Mouse (Mus musculus) lung, adult 2 months (tissue): ENCODE data around the gene Klc1. TPM values are rescaled to one million over a fixed set of nuclear protein-coding genes. Genes with fewer than 3 reads are reported as not detected.

ENCODE experiments used
- DNase-seq: peaks from one replicate; pipeline ENCODE4 v3.0.0; 2022
- H3K4me1 ChIP-seq: fragments of 200-500 bp; 2 replicates; pipeline ENCODE4 v1.6.1; 2011; ENCODE audit warnings: low read length; ENCODE audit not compliant: control insufficient read depth, insufficient read depth
- H3K4me3 ChIP-seq: fragments of 200-500 bp; replicated peaks from 2 replicates; pipeline ENCODE3; 2011; ENCODE audit warnings: low read depth, mild to moderate bottlenecking, control low read depth, low read length; ENCODE audit errors: extremely low read depth
- CTCF ChIP-seq: fragments of 200-500 bp; IDR thresholded peaks from 2 replicates; pipeline ENCODE4 v1.5.1; 2011; ENCODE audit warnings: mild to moderate bottlenecking, low read length, control low read depth; ENCODE audit not compliant: insufficient read depth
- POLR2A ChIP-seq: fragments of 200-500 bp; IDR thresholded peaks from 2 replicates; pipeline ENCODE4 v1.6.1; 2011; ENCODE audit warnings: low read depth, mild to moderate bottlenecking, control low read depth, low read length, borderline replicate concordance; ENCODE audit errors: extremely low read depth
- WGBS: fragments of 180-500 bp; shearing (Covaris S2); methylation state at CpG from one replicate; pipeline ENCODE4 v1.1.7; 2018; 5-methylcytosine and 5-hydroxymethylcytosine counted together
- polyA plus RNA-seq: library from polyadenylated mRNA; depleted of rRNA; stranded (reverse); fragments of >200 nt; gene quantifications from 2 replicates; pipeline ENCODE4 v1.2.3, GENCODE M21; 2012

Klc1 gene
- polyA plus RNA-seq, 1 experiment: 113 TPM

DNA sequence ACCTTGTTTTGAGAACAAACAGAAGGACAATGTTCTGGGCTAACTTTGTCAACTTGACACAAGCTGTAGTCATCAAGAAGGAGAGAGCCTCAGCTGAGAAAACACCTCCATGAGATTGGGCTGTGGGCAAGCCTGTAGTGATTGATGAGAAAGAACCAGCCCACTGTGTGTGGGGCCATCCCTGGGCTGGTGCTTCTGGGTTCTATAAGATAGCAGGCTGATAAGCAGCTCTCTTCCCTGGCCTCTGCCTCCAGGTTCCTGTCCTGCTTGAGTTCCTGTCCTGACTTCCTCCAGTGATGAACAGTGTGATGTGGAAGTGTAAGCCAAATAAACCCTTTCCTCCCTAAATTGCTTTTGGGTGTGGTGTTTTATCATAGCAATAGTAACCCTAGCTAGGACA, 3.9 kb upstream of the Klc1 start:
- TF ChIP-seq POLR2A: no peak
- no peak for TF ChIP-seq CTCF
- Histone ChIP-seq H3K4me1 (peaks cover 8% of the 10 kb centered on the region), H3K4me3 (no peak overlapping the region)
- DNase-seq: no peak

DNA sequence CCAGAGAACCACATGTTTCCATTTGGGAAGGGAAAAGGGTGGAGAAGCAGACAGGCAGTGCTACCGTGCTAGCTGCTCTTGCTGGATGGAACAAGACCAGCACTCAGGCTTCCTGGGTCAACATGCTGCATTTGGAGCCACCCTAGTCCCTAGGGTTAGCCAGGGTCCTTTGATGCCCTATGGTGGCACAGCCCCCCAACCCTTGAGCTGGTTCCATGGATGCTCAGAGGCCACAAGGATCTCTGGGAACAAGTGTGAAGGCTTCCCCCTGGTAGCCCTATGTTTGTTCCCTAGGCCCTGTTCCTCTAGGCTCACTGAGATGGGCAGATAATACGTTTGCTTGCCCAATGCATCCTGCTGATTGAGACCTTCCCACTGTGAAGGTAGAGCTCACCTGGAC, 3.4 kb upstream of the Klc1 start:
- Histone ChIP-seq H3K4me1 (peaks cover 8% of the 10 kb centered on the region), H3K4me3 (no peak overlapping the region)
- no peak for TF ChIP-seq POLR2A
- 49% methylated on average over 2 of the region's 2 CpGs for WGBS
- DNase-seq: no peak

DNA sequence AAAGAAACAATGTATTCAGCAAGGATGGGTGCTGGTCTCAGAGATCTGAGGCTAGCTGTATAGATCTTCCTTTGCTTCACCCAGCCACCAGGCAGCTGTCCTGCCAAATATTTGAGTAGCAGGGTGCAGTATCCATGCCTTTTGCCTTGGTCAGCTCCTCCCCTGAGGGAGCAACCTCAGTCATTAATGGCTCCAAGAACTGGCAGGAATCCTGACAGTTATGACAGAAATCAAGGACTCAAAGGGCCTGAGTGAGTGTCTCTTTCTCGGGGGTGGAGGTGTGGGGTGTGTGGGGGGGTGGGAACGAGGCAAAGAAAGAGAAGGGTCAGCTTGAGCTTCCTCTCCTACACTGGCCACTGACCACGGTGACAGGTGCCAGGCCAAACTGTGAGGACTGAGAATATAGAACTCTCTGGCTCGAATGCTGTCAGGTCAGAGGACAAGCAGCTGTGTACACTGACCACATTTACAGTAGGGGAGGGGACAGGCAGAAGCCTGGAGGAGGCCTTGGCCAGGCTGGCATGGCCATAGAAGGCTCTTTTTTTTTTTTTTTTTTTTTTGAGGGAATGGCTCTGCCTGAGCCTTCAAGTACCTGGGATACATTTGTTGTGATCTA, 2.5 kb upstream of the Klc1 start:
- 43% methylated on average over 4 of the region's 4 CpGs for WGBS
- no peak overlapping the region for H3K4me3 ChIP-seq
- TF ChIP-seq CTCF: no peak
- no peak for TF ChIP-seq POLR2A

GRCm38 (mm10) chr12:111756698-111757082, 2.0 kb upstream of the Klc1 start:
- Histone ChIP-seq H3K4me1 (peaks cover 14% of the 10 kb centered on the region), H3K4me3 (no peak overlapping the region)
- TF ChIP-seq CTCF (no peak), POLR2A (no peak)
- DNase-seq: no peak
- WGBS: 51% methylated on average over 5 of the region's 5 CpGs

More for the DNA sequence above, 2.5 kb upstream of the Klc1 start:
- DNase-seq: no peak
- H3K4me1 ChIP-seq: peaks cover 14% of the 10 kb centered on the region

DNA sequence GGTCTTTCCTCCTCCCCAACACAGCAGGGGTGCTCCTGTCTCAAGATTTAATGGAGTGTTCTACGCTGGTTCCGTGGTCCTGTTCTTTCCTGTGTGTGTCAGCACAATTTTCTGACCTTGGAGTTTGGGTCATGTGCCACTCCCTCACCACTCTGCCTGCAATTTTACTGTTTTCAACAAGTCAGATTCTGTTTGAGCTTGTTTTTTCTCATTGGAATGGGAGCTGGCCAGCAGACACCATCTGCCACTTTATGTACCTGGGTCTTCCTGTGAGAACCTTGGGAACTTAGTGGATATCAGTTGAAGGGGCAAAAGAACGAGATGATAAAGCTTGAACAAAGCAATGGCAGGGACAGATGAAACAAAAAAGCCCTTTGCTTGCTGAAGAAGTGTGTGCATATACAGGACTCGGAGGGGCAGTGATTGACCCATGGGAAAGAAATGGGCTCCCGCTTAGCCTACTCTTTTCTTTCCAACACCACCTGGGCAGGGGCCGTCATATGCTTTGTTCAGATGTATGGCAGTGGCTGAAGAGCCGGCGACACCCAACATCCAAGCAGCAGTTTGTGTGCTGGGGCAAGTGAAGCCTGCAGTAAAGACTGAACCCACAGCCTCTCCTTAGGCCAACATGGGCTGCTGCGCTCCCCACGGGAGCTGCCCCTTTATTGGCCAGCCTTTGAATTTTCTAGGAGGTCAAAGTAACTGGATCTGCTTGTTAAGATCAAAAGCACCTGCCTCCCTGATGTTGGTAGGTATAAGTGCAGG, 906 bp upstream of the Klc1 start:
- Histone ChIP-seq H3K4me1 (peaks cover 19% of the 10 kb centered on the region), H3K4me3 (peak overlapping the region; percentile 97)
- WGBS: 61% methylated on average over 10 of the region's 10 CpGs
- DNase-seq: peak; percentile 19
- no peak for TF ChIP-seq POLR2A
- no peak for TF ChIP-seq CTCF

DNA sequence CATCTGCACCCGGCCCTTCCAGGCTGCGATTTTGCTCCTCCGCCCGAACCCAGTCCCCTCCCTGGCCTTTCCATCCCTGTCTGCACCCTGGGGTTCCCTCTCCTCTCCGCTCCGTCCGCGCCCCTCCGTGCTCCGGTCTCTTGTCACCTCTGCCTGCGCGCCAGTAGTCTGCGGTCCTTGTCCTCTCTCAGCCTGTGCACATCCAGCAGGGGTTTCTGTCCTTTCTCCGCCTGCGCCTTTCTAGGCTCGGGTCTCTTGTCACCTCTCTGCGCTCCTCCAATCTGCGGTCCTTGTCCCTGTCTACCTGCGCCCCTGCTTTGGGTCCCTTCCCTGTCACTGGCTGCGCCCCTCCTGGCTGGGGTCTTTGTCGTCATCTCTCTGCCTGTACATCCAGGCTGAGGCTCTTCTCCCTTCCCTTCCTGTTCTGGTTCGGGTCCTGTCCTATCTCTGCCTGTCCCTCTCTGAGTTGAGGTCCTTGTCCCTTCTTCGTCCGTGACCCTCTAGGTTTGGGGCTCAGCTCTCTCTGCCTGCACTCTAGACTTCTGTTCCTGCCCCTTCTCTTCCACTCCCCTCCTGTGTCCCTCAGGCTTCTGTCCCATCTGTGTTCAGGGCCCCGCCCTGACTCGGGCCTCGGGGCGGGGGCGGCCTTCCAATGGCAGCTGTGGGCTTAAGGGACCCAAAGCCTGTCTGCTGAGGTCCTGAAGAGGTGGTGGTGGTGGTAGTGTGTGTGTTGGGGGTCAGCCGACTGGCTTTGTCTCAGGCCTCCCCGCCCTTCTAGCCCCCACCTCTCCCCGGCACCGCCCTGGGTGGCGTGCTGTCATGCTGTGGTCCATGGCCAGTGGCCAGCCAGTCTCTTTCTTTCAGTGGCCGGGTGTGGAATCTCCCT, 770 bp downstream of the Klc1 start:
- Histone ChIP-seq H3K4me3 (peak overlapping the region; percentile 97), H3K4me1 (peaks cover 19% of the 10 kb centered on the region)
- peak; percentile 51; the same call in 1 of the 2 replicates for TF ChIP-seq POLR2A
- no peak for TF ChIP-seq CTCF
- DNase-seq: peak; percentile 72
- WGBS: 3% methylated on average over 35 of the region's 35 CpGs

GRCm38 (mm10) chr12:111760306-111760908, 1.8 kb downstream of the Klc1 start:
- Histone ChIP-seq H3K4me1 (peaks cover 15% of the 10 kb centered on the region), H3K4me3 (peak overlapping the region; percentile 23)
- no peak for DNase-seq
- TF ChIP-seq POLR2A (no peak), CTCF (no peak)
- WGBS: 24% methylated on average over 7 of the region's 7 CpGs

DNA sequence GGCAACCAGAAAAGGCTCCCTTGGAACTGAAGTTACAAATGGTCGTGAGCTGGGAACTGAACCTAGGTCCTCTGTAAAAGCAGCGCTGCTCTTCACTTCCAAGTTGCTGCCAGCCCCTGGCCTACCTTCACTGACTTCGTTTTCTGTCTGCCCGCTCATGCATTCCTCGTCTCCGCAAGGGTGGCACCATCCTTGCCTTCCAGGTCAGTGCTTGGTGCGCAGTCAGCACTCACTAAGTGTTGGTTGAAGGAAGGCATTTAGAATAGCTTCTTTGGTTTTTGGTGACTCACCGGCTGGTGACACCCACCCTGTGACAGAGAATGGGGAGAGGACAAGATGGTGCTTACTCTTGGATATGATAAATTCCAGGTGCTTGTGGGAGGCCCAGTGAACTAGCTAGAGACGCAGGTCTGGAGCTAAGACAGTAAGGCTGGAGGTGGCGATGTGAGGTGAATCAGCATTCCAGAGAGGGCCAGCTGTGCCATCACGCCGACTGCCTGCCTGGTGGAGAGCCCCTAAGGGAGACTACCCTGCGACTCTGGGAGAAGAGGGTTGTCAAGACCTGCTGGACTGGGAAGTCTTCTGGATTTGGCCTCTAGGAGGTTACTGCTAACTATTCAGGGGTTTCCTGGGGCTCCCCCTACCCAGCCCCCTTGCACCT, 4.1 kb downstream of the Klc1 start:
- no peak for DNase-seq
- Histone ChIP-seq H3K4me1 (peaks cover 25% of the 10 kb centered on the region), H3K4me3 (no peak overlapping the region)
- TF ChIP-seq POLR2A: no peak
- TF ChIP-seq CTCF: no peak
- 86% methylated on average over 13 of the region's 13 CpGs for WGBS
